Mouse (Mus musculus): ENCODE results near the gene Prpf40b.

- TF ChIP-seq EP300 (IDR thresholded peaks at IDR 0.05; ENCODE audit: low read depth in 1 of 2, low read length in 2 of 2): no peak
- peak; percentile 54 to 73 (median 64) for TF ChIP-seq CTCF (IDR thresholded peaks at IDR 0.05 in 2 of 3, conservative IDR thresholded peaks at IDR 0.05 in 1 of 3; ENCODE audit: control insufficient read depth in 1 of 3, insufficient read depth in 1 of 3, low read depth in 2 of 3, low read length in 3 of 3, poor library complexity in 1 of 3, severe bottlenecking in 1 of 3)
- no peak for TF ChIP-seq POLR2A (IDR thresholded peaks at IDR 0.05; ENCODE audit: control insufficient read depth in 1 of 2, insufficient read depth in 1 of 2, low read depth in 1 of 2, low read length in 2 of 2, poor library complexity in 1 of 2)
- no peak for TF ChIP-seq RCOR1 (IDR thresholded peaks at IDR 0.05; ENCODE audit: low read depth, low read length)
- no peak for TF ChIP-seq MAX (IDR thresholded peaks at IDR 0.05; ENCODE audit: low read length)
- TF ChIP-seq CHD2 (IDR thresholded peaks at IDR 0.05; ENCODE audit: low read length): no peak
- TF ChIP-seq CHD1 (IDR thresholded peaks at IDR 0.05; ENCODE audit: low read depth, low read length): no peak
- no peak for TF ChIP-seq ZC3H11A (IDR thresholded peaks at IDR 0.05; ENCODE audit: low read depth, low read length)
Measured at GRCm38 (mm10) chr15:99283456-99283855, 11.4 kb upstream of the Prpf40b start.
